In genomic region chr13:55319931-55320533, GRCm38 (mm10) we compare ENCODE assay signal across 8 mouse cellular contexts. TPM values are rescaled to one million over a fixed set of nuclear protein-coding genes. Genes with fewer than 3 reads are reported as not detected.
DNase-seq lines count a peak whose midpoint lies in the region; ATAC-seq and TF ChIP-seq lines count a peak whose summit lies in the region.

Gene Prelid1 (plus strand): TSS chr13:55320500.

- H3K4me3 ChIP-seq in liver, adult 2 months (ENCODE audit: insufficient read depth, low read depth, low read length): peak within 1 kb of the TSS; percentile 90
- peak within 1 kb of the TSS; percentile 89 for H3K4me3 ChIP-seq in hindbrain, postnatal 0 days (ENCODE audit: low read length)
- peak within 1 kb of the TSS; percentile 85 for H3K4me3 ChIP-seq in lung, postnatal 0 days (ENCODE audit: low read depth, low read length)

- no peaks in the 10 kb centered on the region for H3K27me3 ChIP-seq in liver, adult 2 months (ENCODE audit: control insufficient read depth, insufficient read depth, low read length)
- no peaks in the 10 kb centered on the region for H3K27me3 ChIP-seq in hindbrain, postnatal 0 days (ENCODE audit: insufficient read depth, low read length)
- H3K27me3 ChIP-seq in lung, postnatal 0 days (replicated peaks; ENCODE audit: insufficient read depth, low read length): no peaks in the 10 kb centered on the region

- no peak for TF ChIP-seq POLR2A in liver, adult 2 months (IDR thresholded peaks at IDR 0.05; ENCODE audit: extremely low read depth, insufficient read depth, low read length)
- TF ChIP-seq POLR2A in brain, embryonic 14.5 days (IDR thresholded peaks at IDR 0.05; ENCODE audit: borderline replicate concordance, extremely low read depth, insufficient read depth, insufficient read length, poor library complexity, severe bottlenecking): no peak

- peaks cover 14% of the 10 kb centered on the region for H3K36me3 ChIP-seq in liver, adult 2 months (ENCODE audit: control insufficient read depth, insufficient read depth, low read length)
- peaks cover 12% of the 10 kb centered on the region; the same call in 1 of the 2 replicates for H3K36me3 ChIP-seq in hindbrain, postnatal 0 days (ENCODE audit: insufficient read depth, low read length)
- H3K36me3 ChIP-seq in lung, postnatal 0 days (ENCODE audit: insufficient read depth, low read length): peaks cover 9% of the 10 kb centered on the region

- TF ChIP-seq CTCF in liver, adult 2 months (IDR thresholded peaks at IDR 0.05; ENCODE audit: low read depth, low read length): no peak
- TF ChIP-seq CTCF in brain, embryonic 14.5 days (IDR thresholded peaks at IDR 0.05; ENCODE audit: borderline replicate concordance, extremely low read depth, insufficient read depth, insufficient read length): no peak
- no peak for TF ChIP-seq CTCF in hindbrain, postnatal 0 days (IDR thresholded peaks at IDR 0.05; ENCODE audit: low read depth)
- TF ChIP-seq CTCF in lung, postnatal 0 days (IDR thresholded peaks at IDR 0.05): no peak

- 55% methylated on average over 4 of the region's 4 CpGs for WGBS in liver, adult 2 months
- WGBS in hindbrain, postnatal 0 days: 81% methylated on average over 4 of the region's 4 CpGs
- 70% methylated on average over 4 of the region's 4 CpGs for WGBS in lung, postnatal 0 days

- peak within 1 kb of the TSS; percentile 75 for H3K27ac ChIP-seq in liver, adult 2 months (replicated peaks; ENCODE audit: insufficient read depth, low read depth, low read length)
- H3K27ac ChIP-seq in hindbrain, postnatal 0 days: peak within 1 kb of the TSS; percentile 75
- H3K27ac ChIP-seq in lung, postnatal 0 days (ENCODE audit: low read length): 0 out of 2 replicates have a peak within 1 kb of the TSS, but pooled peaks have one; percentile 17

- peak within 1 kb of the TSS; percentile 89 for H3K4me2 ChIP-seq in hindbrain, postnatal 0 days (ENCODE audit: low read depth, low read length)
- peak within 1 kb of the TSS; percentile 86 for H3K4me2 ChIP-seq in lung, postnatal 0 days (replicated peaks; ENCODE audit: low read depth, low read length)

- peaks cover 14% of the 10 kb centered on the region for H3K4me1 ChIP-seq in liver, adult 2 months (ENCODE audit: control insufficient read depth, insufficient read depth, low read length)
- H3K4me1 ChIP-seq in hindbrain, postnatal 0 days (ENCODE audit: insufficient read depth, low read length): no peaks in the 10 kb centered on the region; the same call in 1 of the 2 replicates
- H3K4me1 ChIP-seq in lung, postnatal 0 days (ENCODE audit: insufficient read depth, low read depth, low read length): peaks cover 10% of the 10 kb centered on the region; the same call in 1 of the 2 replicates

- no peaks in the 10 kb centered on the region for H3K9me3 ChIP-seq in hindbrain, postnatal 0 days (ENCODE audit: low read length)
- H3K9me3 ChIP-seq in lung, postnatal 0 days (ENCODE audit: low read length): no peaks in the 10 kb centered on the region

- peak; percentile 66 for DNase-seq in liver, adult 2 months (ENCODE audit: extremely low read depth, low read depth, low spot score)
- DNase-seq in liver: no peak
- no peak for DNase-seq in brain, embryonic 14.5 days (ENCODE audit: low read depth)
- DNase-seq in gastrocnemius, postnatal 10 days: no peak
- no peak for DNase-seq in hindbrain, postnatal 0 days (ENCODE audit: low spot score)
- DNase-seq in lung, postnatal 0 days (ENCODE audit: low spot score): peak; percentile 37
- DNase-seq in adipocyte (ENCODE audit: low spot score): no peak
- no peak for DNase-seq in embryo, embryonic 9.5 days (ENCODE audit: extremely low spot score)

- peak; percentile 25; the same call in 1 of the 2 replicates for TF ChIP-seq EP300 in lung, postnatal 0 days (IDR thresholded peaks at IDR 0.05)

- no peak for ATAC-seq in hindbrain, postnatal 0 days
- peak; percentile 25 for ATAC-seq in lung, postnatal 0 days

- H3K9ac ChIP-seq in liver, adult 2 months (ENCODE audit: low read depth, low read length): peak within 1 kb of the TSS; percentile 84
- H3K9ac ChIP-seq in hindbrain, postnatal 0 days (replicated peaks; ENCODE audit: low read length): peak within 1 kb of the TSS; percentile 90
- peak within 1 kb of the TSS; percentile 90 for H3K9ac ChIP-seq in lung, postnatal 0 days (replicated peaks; ENCODE audit: low read depth)

- H3K79me2 ChIP-seq in liver, adult 2 months (ENCODE audit: control insufficient read depth, insufficient read depth, low read length): peaks cover 9% of the 10 kb centered on the region; the same call in 1 of the 2 replicates

RNA-seq across cellular contexts. Expression of gene Prelid1, which starts in this region (rescaled TPM):
- 96.3 and 115 TPM in 2 replicates for total RNA-seq in liver, adult 2 months (2014; rRNA removed)
- 378 and 383 TPM in 2 replicates for polyA plus RNA-seq in liver, adult 2 months (2012; rRNA removed)
- polyA plus RNA-seq in brain, embryonic 14.5 days (2012; rRNA removed): 237 and 255 TPM in 2 replicates
- total RNA-seq in gastrocnemius, postnatal 10 days (2021): 10 to 100 TPM; 66.3 to 79.2 TPM
- 197 and 213 TPM in 2 replicates for total RNA-seq in hindbrain, postnatal 0 days (2014; rRNA removed)
- 309 and 327 TPM in 2 replicates for polyA plus RNA-seq in hindbrain, postnatal 0 days (2015; fragmentation: Nextera tagmentation; extraction: Ambion mirVana)
- polyA plus RNA-seq in lung, postnatal 0 days (2015; fragmentation: Nextera tagmentation; extraction: Ambion mirVana): 283 and 307 TPM in 2 replicates

Comparison
In these comparisons a context has a peak if more than half of its experiments do, and no peak if none do; other contexts are left out.
1. DNase-seq: peak in liver, adult 2 months (single experiment) and lung, postnatal 0 days (single experiment); none in liver (single experiment), brain, embryonic 14.5 days (single experiment), gastrocnemius, postnatal 10 days (single experiment), hindbrain, postnatal 0 days (single experiment), adipocyte (single experiment) and embryo, embryonic 9.5 days (single experiment).
2. H3K27ac ChIP-seq: peak in every context shown above with its lines; median percentile 75 in liver, adult 2 months; 75 in hindbrain, postnatal 0 days; 17 in lung, postnatal 0 days.
3. Peak in every context shown above with its lines, with median percentiles within 50 percentile points of each other: H3K4me3 ChIP-seq and H3K9ac ChIP-seq.